Mouse (Mus musculus) hindbrain, embryonic 12.5 days (tissue): ENCODE measurements around the gene AU022252. TPM values are rescaled to one million over a fixed set of nuclear protein-coding genes. Genes with fewer than 3 reads are reported as not detected.
"Not testable (repeated sequence)": the region's sequence is repeated elsewhere in the genome, so short reads cannot be mapped to it uniquely, and the experiment has no call there.

Experiments used
- ATAC-seq: fragments of 200-750 bp; cut with Nextera tagmentation; 2 replicates; pipeline ENCODE4 v1.8.0; 2017; ENCODE audit warnings: moderate TSS enrichment; ENCODE audit not compliant: low FRiP score
- H3K27ac ChIP-seq: fragments of 300-500 bp; sonication (generic); 2 replicates; pipeline ENCODE4 v1.5.1; 2016; ENCODE audit warnings: mild to moderate bottlenecking
- H3K27me3 ChIP-seq: fragments of 300-500 bp; sonication (generic); 2 replicates; pipeline ENCODE4 v1.6.1; 2016; ENCODE audit warnings: mild to moderate bottlenecking
- H3K36me3 ChIP-seq: fragments of 300-500 bp; sonication (generic); 2 replicates; pipeline ENCODE4 v1.6.1; 2016; ENCODE audit warnings: mild to moderate bottlenecking
- H3K4me1 ChIP-seq: fragments of 300-500 bp; sonication (generic); 2 replicates; pipeline ENCODE4 v1.6.1; 2016
- H3K4me2 ChIP-seq: fragments of 300-500 bp; sonication (generic); replicated peaks from 2 replicates; pipeline ENCODE4 v1.6.1; 2016; ENCODE audit warnings: mild to moderate bottlenecking
- H3K4me3 ChIP-seq: fragments of 300-500 bp; sonication (generic); 2 replicates; pipeline ENCODE4 v1.5.1; 2016; ENCODE audit warnings: mild to moderate bottlenecking
- H3K9ac ChIP-seq: fragments of 300-500 bp; sonication (generic); 2 replicates; pipeline ENCODE4 v1.6.1; 2016; ENCODE audit warnings: mild to moderate bottlenecking, moderate library complexity
- H3K9me3 ChIP-seq: fragments of 300-500 bp; sonication (generic); replicated peaks from 2 replicates; pipeline ENCODE4 v1.6.1; 2016; ENCODE audit warnings: mild to moderate bottlenecking
- WGBS: fragments of 180-500 bp; shearing (Covaris S2); methylation state at CpG from one replicate; pipeline ENCODE4 v1.1.7; 2016; 5-methylcytosine and 5-hydroxymethylcytosine counted together
- polyA plus RNA-seq: library from polyadenylated mRNA; unstranded; fragments of >200 nt; fragmentation: Nextera tagmentation; extraction: Ambion mirVana; gene quantifications from 2 replicates; pipeline ENCODE4 v1.2.1, GENCODE M21; 2016

Gene AU022252
- polyA plus RNA-seq = 36.3 and 38.7 TPM in 2 replicates

GRCm38 (mm10) chr4:119232410-119233255 is at the start of gene AU022252, which contains the start of gene P3h1:
TSS of gene AU022252 (minus strand) at chr4:119232712.
TSS of gene P3h1 (plus strand) at chr4:119232915.
- Histone ChIP-seq H3K9me3 (no peaks in the 10 kb centered on the region), H3K4me1 (peaks cover 15% of the 10 kb centered on the region), H3K4me2 (peak within 1 kb of the TSS; percentile 98), H3K4me3 (peak within 1 kb of the TSS; percentile 92), H3K27ac (peak within 1 kb of the TSS; percentile 55), H3K9ac (peak within 1 kb of the TSS; percentile 84), H3K36me3 (peaks cover 12% of the 10 kb centered on the region), H3K27me3 (no peaks in the 10 kb centered on the region)
- peak; percentile 97 for ATAC-seq
- 1% methylated on average over 71 of the region's 71 CpGs for WGBS

- H3K36me3 ChIP-seq = peaks cover 91% of the 10 kb centered on the region
- not testable (repeated sequence) for H3K4me2 ChIP-seq, H3K4me3 ChIP-seq, H3K27me3 ChIP-seq, H3K27ac ChIP-seq, H3K9ac ChIP-seq, H3K9me3 ChIP-seq, H3K4me1 ChIP-seq, ATAC-seq
- 92% methylated on average over 15 of the region's 15 CpGs for WGBS
Observed at GRCm38 (mm10) chr4:119278784-119279183, 46.3 kb upstream of the AU022252 start.

- no peak overlapping the region for H3K4me2 ChIP-seq
- no peaks in the 10 kb centered on the region for H3K27me3 ChIP-seq
- 56% methylated on average over 2 of the region's 2 CpGs for WGBS
- H3K27ac ChIP-seq = no peak overlapping the region
- H3K36me3 ChIP-seq = peaks cover 88% of the 10 kb centered on the region
- no peak overlapping the region for H3K9ac ChIP-seq
- ATAC-seq = no peak
- no peak overlapping the region for H3K4me3 ChIP-seq
- no peaks in the 10 kb centered on the region for H3K9me3 ChIP-seq
- no peaks in the 10 kb centered on the region for H3K4me1 ChIP-seq
Observed at GRCm38 (mm10) chr4:119275726-119276125, 43.2 kb upstream of the AU022252 start.

GRCm38 (mm10) chr4:119275226-119275625 is 42.7 kb upstream of the AU022252 start:
- H3K4me1 ChIP-seq = no peaks in the 10 kb centered on the region
- ATAC-seq = no peak
- H3K9me3 ChIP-seq = no peaks in the 10 kb centered on the region
- H3K27me3 ChIP-seq = no peaks in the 10 kb centered on the region
- H3K9ac ChIP-seq = no peak overlapping the region
- peaks cover 90% of the 10 kb centered on the region for H3K36me3 ChIP-seq
- H3K27ac ChIP-seq = no peak overlapping the region
- 82% methylated on average over 2 of the region's 2 CpGs for WGBS
- no peak overlapping the region for H3K4me2 ChIP-seq
- H3K4me3 ChIP-seq = no peak overlapping the region

GRCm38 (mm10) chr4:119274627-119275026 is 42.1 kb upstream of the AU022252 start:
- H3K27ac ChIP-seq = no peak overlapping the region

GRCm38 (mm10) chr4:119266606-119267005 is 34.1 kb upstream of the AU022252 start:
- WGBS = 81% methylated on average over 13 of the region's 13 CpGs
- Histone ChIP-seq H3K4me3 (no peak overlapping the region), H3K27ac (no peak overlapping the region), H3K9ac (no peak overlapping the region), H3K4me1 (no peaks in the 10 kb centered on the region), H3K36me3 (peaks cover 27% of the 10 kb centered on the region), H3K27me3 (no peaks in the 10 kb centered on the region), H3K9me3 (no peaks in the 10 kb centered on the region), H3K4me2 (no peak overlapping the region)
- ATAC-seq = no peak

More at GRCm38 (mm10) chr4:119274627-119275026, 42.1 kb upstream of the AU022252 start:
- 88% methylated on average over 1 of the region's 1 CpGs for WGBS
- Histone ChIP-seq H3K9me3 (no peaks in the 10 kb centered on the region), H3K27me3 (no peaks in the 10 kb centered on the region), H3K4me3 (no peak overlapping the region), H3K4me1 (no peaks in the 10 kb centered on the region), H3K36me3 (peaks cover 88% of the 10 kb centered on the region), H3K4me2 (no peak overlapping the region), H3K9ac (no peak overlapping the region)
- ATAC-seq = no peak

GRCm38 (mm10) chr4:119263459-119263858 is 30.9 kb upstream of the AU022252 start:
- WGBS = 80% methylated on average over 3 of the region's 3 CpGs
- no peak overlapping the region for H3K4me3 ChIP-seq
- no peaks in the 10 kb centered on the region for H3K27me3 ChIP-seq
- H3K4me2 ChIP-seq = no peak overlapping the region
- ATAC-seq = no peak
- no peak overlapping the region for H3K9ac ChIP-seq
- 0 out of 2 replicates have a peak, but pooled peaks cover 6% of the 10 kb centered on the region for H3K36me3 ChIP-seq
- no peak overlapping the region for H3K27ac ChIP-seq
- no peaks in the 10 kb centered on the region for H3K9me3 ChIP-seq
- no peaks in the 10 kb centered on the region for H3K4me1 ChIP-seq

GRCm38 (mm10) chr4:119262483-119262882 is 30.0 kb upstream of the AU022252 start:
- Histone ChIP-seq H3K9me3 (no peaks in the 10 kb centered on the region), H3K27me3 (no peaks in the 10 kb centered on the region), H3K27ac (no peak overlapping the region), H3K4me3 (no peak overlapping the region), H3K36me3 (no peaks in the 10 kb centered on the region), H3K9ac (no peak overlapping the region), H3K4me1 (no peaks in the 10 kb centered on the region), H3K4me2 (no peak overlapping the region)
- no peak for ATAC-seq
- WGBS = 89% methylated on average over 5 of the region's 5 CpGs

- ATAC-seq = no peak
- WGBS = 58% methylated on average over 7 of the region's 7 CpGs
- H3K36me3 ChIP-seq = no peaks in the 10 kb centered on the region
Observed at GRCm38 (mm10) chr4:119261087-119261713, 28.7 kb upstream of the AU022252 start.

GRCm38 (mm10) chr4:119259344-119260254 is 27.1 kb upstream of the AU022252 start:
- Histone ChIP-seq H3K9me3 (no peaks in the 10 kb centered on the region), H3K4me3 (no peak overlapping the region), H3K9ac (no peak overlapping the region), H3K36me3 (no peaks in the 10 kb centered on the region), H3K27me3 (no peaks in the 10 kb centered on the region), H3K4me1 (peaks cover under 1% of the 10 kb centered on the region), H3K27ac (no peak overlapping the region), H3K4me2 (no peak overlapping the region)
- ATAC-seq = no peak
- WGBS = 81% methylated on average over 15 of the region's 15 CpGs

More at GRCm38 (mm10) chr4:119261087-119261713, 28.7 kb upstream of the AU022252 start:
- Histone ChIP-seq H3K4me1 (no peaks in the 10 kb centered on the region), H3K9me3 (no peaks in the 10 kb centered on the region), H3K27ac (no peak overlapping the region), H3K4me2 (no peak overlapping the region), H3K9ac (no peak overlapping the region), H3K27me3 (no peaks in the 10 kb centered on the region), H3K4me3 (no peak overlapping the region)

GRCm38 (mm10) chr4:119257083-119257482 is 24.6 kb upstream of the AU022252 start:
- H3K9ac ChIP-seq = no peak overlapping the region
- 77% methylated on average over 6 of the region's 6 CpGs for WGBS
- H3K27ac ChIP-seq = no peak overlapping the region
- no peaks in the 10 kb centered on the region for H3K27me3 ChIP-seq
- H3K4me3 ChIP-seq = no peak overlapping the region
- H3K4me2 ChIP-seq = no peak overlapping the region
- no peak for ATAC-seq
- H3K4me1 ChIP-seq = peaks cover 10% of the 10 kb centered on the region
- H3K9me3 ChIP-seq = no peaks in the 10 kb centered on the region
- H3K36me3 ChIP-seq = no peaks in the 10 kb centered on the region

- ATAC-seq = no peak
- Histone ChIP-seq H3K27ac (peak within 1 kb of the TSS; percentile 60), H3K9me3 (no peaks in the 10 kb centered on the region), H3K4me1 (peaks cover 10% of the 10 kb centered on the region), H3K9ac (peak within 1 kb of the TSS; percentile 39; the same call in 1 of the 2 replicates), H3K4me3 (no peak within 1 kb of the TSS), H3K27me3 (no peaks in the 10 kb centered on the region), H3K4me2 (no peak within 1 kb of the TSS), H3K36me3 (no peaks in the 10 kb centered on the region)
- 79% methylated on average over 12 of the region's 12 CpGs for WGBS
Observed at GRCm38 (mm10) chr4:119255351-119255750, 22.8 kb upstream of the AU022252 start, which contains the start of gene Cldn19. TSS of gene Cldn19 (plus strand) at chr4:119255414.
